Mouse (Mus musculus) heart, embryonic 16.5 days (tissue): ENCODE measurements around the gene Sox5. TPM values are rescaled to one million over a fixed set of nuclear protein-coding genes. Genes with fewer than 3 reads are reported as not detected.

ENCODE experiments used
- ATAC-seq: fragments of 200-750 bp; cut with Nextera tagmentation; replicated peaks from 2 replicates; pipeline ENCODE4 v1.8.0; 2017; ENCODE audit warnings: moderate number of reproducible peaks; ENCODE audit not compliant: insufficient read depth, low FRiP score; ENCODE audit errors: extremely low read depth
- H3K27ac ChIP-seq: fragments of 300-500 bp; sonication (generic); 2 replicates; pipeline ENCODE4 v1.5.1; 2014; ENCODE audit warnings: mild to moderate bottlenecking, low read length, control low read depth, moderate library complexity
- H3K27me3 ChIP-seq: fragments of 300-500 bp; sonication (generic); 2 replicates; pipeline ENCODE4 v1.6.1; 2014; ENCODE audit warnings: low read length, mixed read lengths; ENCODE audit not compliant: control insufficient read depth, insufficient read depth
- H3K36me3 ChIP-seq: fragments of 300-500 bp; sonication (generic); 2 replicates; pipeline ENCODE4 v1.6.1; 2014; ENCODE audit not compliant: control insufficient read depth, insufficient read depth
- H3K4me1 ChIP-seq: fragments of 300-500 bp; sonication (generic); 2 replicates; pipeline ENCODE4 v1.6.1; 2014; ENCODE audit warnings: low read length, mixed read lengths; ENCODE audit not compliant: control insufficient read depth, insufficient read depth
- H3K4me2 ChIP-seq: fragments of 300-500 bp; sonication (generic); 2 replicates; pipeline ENCODE4 v1.6.1; 2014; ENCODE audit warnings: low read depth, mild to moderate bottlenecking, control low read depth, low read length
- H3K4me3 ChIP-seq: fragments of 300-500 bp; sonication (generic); 2 replicates; pipeline ENCODE4 v1.5.1; 2014; ENCODE audit warnings: mild to moderate bottlenecking, control low read depth, low read length
- H3K9ac ChIP-seq: fragments of 300-500 bp; sonication (generic); 2 replicates; pipeline ENCODE4 v1.6.1; 2014; ENCODE audit warnings: low read length, control low read depth
- H3K9me3 ChIP-seq: fragments of 300-500 bp; sonication (generic); replicated peaks from 2 replicates; pipeline ENCODE4 v1.6.1; 2016; ENCODE audit warnings: low read length; ENCODE audit not compliant: control insufficient read depth
- WGBS: fragments of 180-500 bp; shearing (Covaris S2); extraction: QIAGEN DNeasy Blood & Tissue Kit; methylation state at CpG from one replicate; pipeline ENCODE4 v1.1.7; 2014; 5-methylcytosine and 5-hydroxymethylcytosine counted together
- polyA plus RNA-seq: library from polyadenylated mRNA; unstranded; fragments of >200 nt; fragmentation: Nextera tagmentation; extraction: Ambion mirVana; gene quantifications from 2 replicates; pipeline ENCODE4 v1.2.1, GENCODE M21; 2015

The Sox5 gene
- polyA plus RNA-seq, 1 experiment from 2014 or later = 8.8 TPM

GRCm38 (mm10) chr6:144740343-144740742 lies 41.4 kb downstream of the Sox5 start:
- no peaks in the 10 kb centered on the region for H3K27me3 ChIP-seq
- ATAC-seq = no peak
- no peak overlapping the region for H3K4me2 ChIP-seq
- no peak overlapping the region for H3K9ac ChIP-seq
- H3K4me3 ChIP-seq = no peak overlapping the region
- H3K36me3 ChIP-seq = no peaks in the 10 kb centered on the region
- WGBS = 67% methylated on average over 3 of the region's 3 CpGs
- H3K27ac ChIP-seq = no peak overlapping the region
- no peaks in the 10 kb centered on the region for H3K9me3 ChIP-seq
- H3K4me1 ChIP-seq = no peaks in the 10 kb centered on the region

GRCm38 (mm10) chr6:144739753-144740152 lies 42.0 kb downstream of the Sox5 start:
- ATAC-seq = no peak
- no peak overlapping the region for H3K27ac ChIP-seq
- no peaks in the 10 kb centered on the region for H3K4me1 ChIP-seq

GRCm38 (mm10) chr6:144737786-144738185 lies 44.0 kb downstream of the Sox5 start:
- Histone ChIP-seq H3K27me3 (no peaks in the 10 kb centered on the region), H3K4me2 (no peak overlapping the region), H3K27ac (no peak overlapping the region), H3K9me3 (no peaks in the 10 kb centered on the region), H3K9ac (no peak overlapping the region), H3K4me3 (no peak overlapping the region), H3K4me1 (no peaks in the 10 kb centered on the region), H3K36me3 (no peaks in the 10 kb centered on the region)
- no peak for ATAC-seq
- 84% methylated on average over 5 of the region's 5 CpGs for WGBS

More at GRCm38 (mm10) chr6:144739753-144740152, 42.0 kb downstream of the Sox5 start:
- no peaks in the 10 kb centered on the region for H3K36me3 ChIP-seq
- no peak overlapping the region for H3K4me2 ChIP-seq
- no peak overlapping the region for H3K4me3 ChIP-seq
- H3K9ac ChIP-seq = no peak overlapping the region
- no peaks in the 10 kb centered on the region for H3K27me3 ChIP-seq
- WGBS = 78% methylated on average over 2 of the region's 2 CpGs
- H3K9me3 ChIP-seq = no peaks in the 10 kb centered on the region

- no peak overlapping the region for H3K9ac ChIP-seq
- no peaks in the 10 kb centered on the region for H3K4me1 ChIP-seq
- no peak overlapping the region for H3K4me2 ChIP-seq
- H3K27ac ChIP-seq = no peak overlapping the region
- H3K9me3 ChIP-seq = 0 out of 2 replicates have a peak, but pooled peaks cover 2% of the 10 kb centered on the region
- no peak for ATAC-seq
- no peak overlapping the region for H3K4me3 ChIP-seq
- no peaks in the 10 kb centered on the region for H3K36me3 ChIP-seq
- no peaks in the 10 kb centered on the region for H3K27me3 ChIP-seq
- WGBS = 87% methylated on average over 10 of the region's 10 CpGs
Observed at GRCm38 (mm10) chr6:144731251-144731970, 50.4 kb downstream of the Sox5 start.

GRCm38 (mm10) chr6:144723530-144724144 lies 58.1 kb downstream of the Sox5 start:
- no peaks in the 10 kb centered on the region for H3K27me3 ChIP-seq
- H3K36me3 ChIP-seq = no peaks in the 10 kb centered on the region
- H3K4me1 ChIP-seq = no peaks in the 10 kb centered on the region; the same call in 1 of the 2 replicates
- no peak overlapping the region for H3K27ac ChIP-seq
- H3K9ac ChIP-seq = no peak overlapping the region
- no peak for ATAC-seq
- no peak overlapping the region for H3K4me2 ChIP-seq
- 0 out of 2 replicates have a peak, but pooled peaks cover 2% of the 10 kb centered on the region for H3K9me3 ChIP-seq
- 67% methylated on average over 12 of the region's 12 CpGs for WGBS
- H3K4me3 ChIP-seq = no peak overlapping the region

GRCm38 (mm10) chr6:144723024-144723423 lies 58.8 kb downstream of the Sox5 start:
- H3K27ac ChIP-seq = no peak overlapping the region
- H3K4me2 ChIP-seq = no peak overlapping the region
- no peaks in the 10 kb centered on the region for H3K27me3 ChIP-seq
- 86% methylated on average over 5 of the region's 5 CpGs for WGBS
- no peak for ATAC-seq
- H3K4me3 ChIP-seq = no peak overlapping the region
- H3K9ac ChIP-seq = no peak overlapping the region
- no peaks in the 10 kb centered on the region; the same call in 1 of the 2 replicates for H3K4me1 ChIP-seq
- no peaks in the 10 kb centered on the region for H3K36me3 ChIP-seq
- 0 out of 2 replicates have a peak, but pooled peaks cover 2% of the 10 kb centered on the region for H3K9me3 ChIP-seq

GRCm38 (mm10) chr6:144720846-144721245 lies 60.9 kb downstream of the Sox5 start:
- H3K27me3 ChIP-seq = no peaks in the 10 kb centered on the region
- no peak overlapping the region for H3K9ac ChIP-seq
- no peak overlapping the region for H3K4me2 ChIP-seq
- ATAC-seq = no peak
- no peak overlapping the region for H3K27ac ChIP-seq
- WGBS = 94% methylated on average over 13 of the region's 13 CpGs
- no peak overlapping the region for H3K4me3 ChIP-seq
- H3K4me1 ChIP-seq = no peaks in the 10 kb centered on the region; the same call in 1 of the 2 replicates
- no peaks in the 10 kb centered on the region for H3K36me3 ChIP-seq
- H3K9me3 ChIP-seq = no peaks in the 10 kb centered on the region

- 10% methylated on average over 1 of the region's 1 CpGs for WGBS
- Histone ChIP-seq H3K4me3 (no peak overlapping the region), H3K27ac (no peak overlapping the region), H3K9me3 (no peaks in the 10 kb centered on the region), H3K4me2 (no peak overlapping the region), H3K4me1 (peaks cover 11% of the 10 kb centered on the region), H3K27me3 (no peaks in the 10 kb centered on the region), H3K9ac (no peak overlapping the region), H3K36me3 (no peaks in the 10 kb centered on the region)
- no peak for ATAC-seq
Observed at GRCm38 (mm10) chr6:144716376-144716775, 65.4 kb downstream of the Sox5 start.

GRCm38 (mm10) chr6:144711841-144712240 lies 69.9 kb downstream of the Sox5 start:
- Histone ChIP-seq H3K9ac (no peak overlapping the region), H3K4me3 (peak overlapping the region; percentile 20), H3K9me3 (no peaks in the 10 kb centered on the region), H3K36me3 (no peaks in the 10 kb centered on the region), H3K27me3 (no peaks in the 10 kb centered on the region), H3K27ac (peak overlapping the region; percentile 69), H3K4me2 (peak overlapping the region; percentile 45), H3K4me1 (peaks cover 25% of the 10 kb centered on the region)
- peak; percentile 80 for ATAC-seq
- WGBS = 43% methylated on average over 9 of the region's 9 CpGs
